Mouse (Mus musculus) WW6 (cell line): ENCODE measurements around the gene Tmem45a2.
"Not testable (repeated sequence)": the region's sequence is repeated elsewhere in the genome, so short reads cannot be mapped to it uniquely, and the experiment has no call there.

ENCODE experiments used
- DNase-seq: peaks from one replicate; pipeline ENCODE4 v3.0.0-alpha.2; 2013; ENCODE audit warnings: low read depth, low spot score

The Tmem45a2 gene

DNA sequence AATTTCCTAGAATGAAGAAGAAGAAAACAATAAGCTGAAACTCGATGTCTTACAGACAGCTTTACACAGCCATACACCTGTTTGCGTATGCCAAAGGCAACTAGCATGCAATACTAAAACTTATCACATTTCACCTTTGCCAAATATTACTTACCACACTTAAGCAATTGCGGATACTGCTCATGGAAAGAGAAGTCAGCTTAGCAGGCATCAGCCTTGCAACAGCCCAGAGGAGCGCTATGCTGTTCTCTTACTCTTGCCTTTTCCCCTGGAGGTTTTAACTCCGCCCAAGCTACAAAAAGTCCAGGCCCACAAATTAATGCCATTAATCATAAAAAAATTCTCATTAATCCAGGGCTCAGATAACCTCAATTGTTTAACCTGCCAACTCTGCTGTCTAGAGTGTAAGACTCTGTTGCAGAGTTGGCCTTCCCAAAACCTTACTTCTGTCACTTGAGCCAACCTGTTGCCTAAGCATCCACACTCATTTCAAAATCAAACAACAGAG is at the start of gene Tmem45a2:
Tmem45a2 (minus strand) TSS at position 241 of the 508 bp plus-strand sequence.
- DNase-seq, result no peak

DNA sequence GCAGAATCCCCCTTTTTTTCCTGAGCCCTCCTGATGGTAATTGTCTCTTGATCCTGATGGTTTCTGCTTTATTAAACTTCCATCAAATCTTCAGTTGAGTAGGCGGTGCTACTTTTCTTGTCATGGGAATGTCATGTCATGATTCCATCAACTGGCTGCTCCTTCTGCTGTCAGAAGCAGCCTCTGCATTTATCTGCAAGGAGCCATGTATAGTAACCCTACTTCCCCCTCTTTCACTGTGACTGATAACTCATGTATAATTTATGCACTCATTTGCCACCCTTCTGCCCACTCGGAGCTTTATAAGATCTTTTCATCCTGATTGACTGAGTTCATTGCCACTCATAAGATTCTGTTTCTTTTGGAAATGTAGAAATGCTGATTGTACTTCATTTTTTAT is 46.4 kb upstream of the Tmem45a2 start:
- no peak for DNase-seq

DNA sequence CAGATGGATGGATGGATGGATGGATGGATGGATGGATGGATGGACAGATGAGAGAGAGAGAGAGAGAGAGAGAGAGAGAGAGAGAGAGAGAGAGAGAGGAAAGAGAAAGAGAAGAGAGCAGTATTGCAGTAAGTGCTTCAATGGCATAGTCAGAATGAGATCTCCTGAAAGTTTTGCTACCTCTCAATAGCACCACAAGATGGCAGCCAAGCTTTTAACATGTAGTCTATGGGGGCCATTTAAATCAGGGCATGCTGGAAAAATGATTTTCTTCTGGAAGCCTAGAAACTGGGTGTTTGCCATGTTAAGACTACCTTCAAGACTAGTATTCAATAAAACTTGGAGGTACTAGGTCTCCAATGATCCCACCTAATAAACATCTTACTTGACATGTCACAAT is 44.9 kb upstream of the Tmem45a2 start:
- no peak for DNase-seq

DNA sequence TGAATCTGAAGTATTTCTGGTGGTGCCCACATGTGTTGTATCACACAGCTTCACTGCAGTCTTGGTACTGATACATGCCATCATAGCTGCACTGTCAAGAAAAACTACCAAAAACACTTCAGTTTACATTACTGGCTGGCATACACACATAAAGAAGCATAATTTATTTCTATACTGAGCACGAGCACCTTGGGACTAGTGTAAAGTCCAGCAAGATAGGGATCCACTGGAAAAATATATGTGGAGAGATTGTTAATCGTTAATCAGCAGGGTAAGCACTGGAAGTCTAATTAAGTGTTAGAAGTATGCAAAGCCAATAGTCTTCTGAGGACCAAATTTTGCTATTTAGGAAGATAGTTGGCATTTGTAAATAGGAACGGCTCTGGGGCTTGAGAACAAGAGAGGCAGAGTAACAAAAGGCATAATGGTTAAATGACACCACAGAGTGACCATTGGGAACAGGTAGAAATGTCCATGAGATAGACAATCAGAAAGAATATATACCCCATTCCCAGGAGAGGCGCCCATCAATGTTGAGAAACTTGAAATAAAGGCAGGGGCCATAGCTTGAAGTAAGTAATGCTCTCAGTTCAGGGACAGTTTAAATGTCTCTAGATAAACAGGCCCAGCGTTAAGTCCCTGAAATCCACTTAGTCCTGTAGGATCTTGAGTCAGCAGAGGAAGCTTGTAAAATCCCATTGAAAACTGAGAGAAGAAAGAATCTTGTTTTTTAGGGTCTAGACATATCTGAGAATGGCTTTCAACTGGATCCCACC is 35.2 kb upstream of the Tmem45a2 start:
- no peak for DNase-seq

DNA sequence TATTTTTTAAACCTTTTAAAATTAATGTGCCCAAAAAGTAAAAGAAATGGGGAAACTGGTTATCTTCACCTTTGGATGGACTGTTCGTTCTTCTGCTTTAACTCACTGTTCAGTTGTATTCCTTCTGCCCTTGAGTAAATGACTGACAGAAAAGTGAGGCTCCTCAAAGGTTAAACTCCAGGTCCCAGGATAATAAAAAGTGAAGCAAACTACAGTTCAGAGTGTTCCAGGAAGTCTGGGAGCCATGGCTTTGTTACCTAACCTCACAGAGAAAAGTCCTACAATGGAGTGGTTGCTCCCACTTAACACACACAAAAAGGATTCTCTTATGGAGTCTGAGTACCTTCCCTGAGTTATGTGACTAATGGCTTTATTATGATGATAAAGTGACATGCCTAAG is 30.0 kb upstream of the Tmem45a2 start:
- no peak for DNase-seq

DNA sequence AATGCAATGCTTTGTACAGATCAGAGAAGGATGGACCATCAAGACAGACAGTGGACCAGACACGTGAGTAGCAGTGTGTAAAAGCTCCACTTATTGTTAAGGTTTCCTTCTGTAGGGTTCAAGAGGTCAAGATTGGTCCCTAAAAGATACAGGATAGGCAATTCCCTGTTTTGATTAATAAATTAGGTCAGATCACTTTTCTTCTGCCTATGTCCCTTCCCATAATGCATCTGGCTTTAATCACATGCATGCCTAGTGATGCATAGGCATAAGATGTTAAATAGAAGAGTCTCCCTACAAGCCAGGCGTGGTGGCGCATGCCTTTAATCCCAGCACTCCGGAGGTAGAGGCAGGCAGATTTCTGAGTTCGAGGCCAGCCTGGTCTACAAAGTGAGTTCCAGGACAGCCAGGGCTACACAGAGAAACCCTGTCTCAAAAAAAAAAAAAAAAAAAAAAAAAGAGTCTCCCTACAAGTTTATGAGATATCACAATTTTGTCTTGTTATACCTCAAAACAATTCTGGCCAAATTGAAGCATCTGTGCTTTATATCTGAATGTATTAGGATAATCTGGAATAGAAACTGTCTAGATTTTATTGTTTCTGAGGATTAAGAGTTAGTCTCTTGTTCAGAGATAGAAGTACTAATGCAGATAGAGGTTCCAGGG is 28.5 kb upstream of the Tmem45a2 start:
- DNase-seq, result no peak

DNA sequence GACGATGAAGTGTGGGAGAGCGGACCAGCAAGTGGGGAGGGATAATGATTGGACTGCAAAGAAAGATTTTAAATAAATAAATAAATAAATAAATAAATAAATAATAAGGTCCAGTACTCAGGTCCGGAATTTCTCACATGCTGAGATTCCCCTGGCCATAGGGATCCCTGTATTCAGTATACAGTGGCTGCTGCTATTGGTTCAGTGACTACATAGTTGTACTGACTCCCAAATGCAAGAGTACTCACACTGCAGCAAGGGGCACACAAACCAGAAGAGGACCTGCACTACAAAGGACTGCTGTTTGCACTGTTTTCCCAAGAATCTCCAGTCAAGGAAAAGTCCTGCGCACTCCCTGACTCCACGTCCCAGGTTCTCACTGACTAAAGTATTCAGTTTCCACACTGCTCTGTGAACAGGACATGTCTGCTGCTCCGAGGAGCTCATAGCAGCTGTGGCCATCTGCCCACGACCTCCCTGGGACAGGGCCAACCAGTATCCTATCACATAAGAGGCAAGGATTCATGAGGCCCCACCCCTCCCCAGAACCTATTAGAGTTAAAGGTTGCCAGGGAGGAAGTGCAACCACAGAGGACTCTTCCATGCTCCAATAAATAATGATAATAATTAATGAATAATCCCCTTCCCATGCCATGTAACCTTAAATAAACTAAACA is 27.4 kb upstream of the Tmem45a2 start:
- DNase-seq, result no peak

DNA sequence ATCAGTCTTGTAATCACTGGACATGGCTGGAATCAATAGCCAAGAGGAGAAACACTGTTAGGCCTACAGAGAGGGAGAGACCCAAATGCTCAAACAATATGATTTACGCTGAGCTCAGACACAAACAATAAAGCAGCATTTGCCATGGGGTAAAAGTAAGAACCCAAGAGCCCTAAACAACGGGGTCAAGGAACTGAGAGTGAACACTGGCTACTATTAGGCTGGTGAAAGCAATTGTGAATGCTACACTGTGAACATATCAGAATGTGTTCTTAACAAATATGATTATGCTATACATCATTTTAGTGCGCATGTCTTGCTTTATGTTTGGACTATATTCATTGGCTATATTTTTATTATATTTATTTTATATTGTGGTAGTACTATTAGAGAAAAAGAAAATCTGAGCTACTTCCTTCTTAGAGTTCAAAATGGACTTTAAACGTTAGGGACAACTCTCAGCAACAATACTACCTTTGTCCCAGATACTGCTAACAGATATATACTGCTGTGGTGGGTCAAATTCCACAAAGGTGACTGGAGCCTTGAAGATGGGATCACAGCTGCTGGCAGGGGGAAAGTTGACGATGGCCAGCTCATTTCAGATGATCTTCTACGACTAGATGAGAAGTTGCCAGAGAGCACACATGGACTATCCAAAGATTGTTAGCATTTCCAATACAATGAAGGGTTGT is 21.9 kb upstream of the Tmem45a2 start:
- no peak for DNase-seq

DNA sequence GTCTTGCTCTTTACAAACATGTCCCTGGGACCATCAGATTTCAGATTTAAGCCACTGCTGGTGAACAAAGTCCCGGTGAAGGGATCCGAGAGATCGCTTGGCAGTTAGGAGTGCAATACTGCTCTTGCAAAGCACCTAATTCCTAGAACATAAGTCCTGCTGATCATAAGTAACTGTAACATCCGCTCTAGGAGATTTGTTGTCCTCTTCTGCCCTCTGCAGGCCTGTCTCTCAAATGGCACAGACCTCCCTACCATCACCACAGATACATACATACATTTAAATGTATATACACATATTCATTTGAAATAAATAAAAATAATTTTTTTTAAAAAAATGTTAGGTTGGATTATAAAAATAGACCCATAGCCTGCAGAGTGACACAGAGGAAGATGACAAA is 21.3 kb upstream of the Tmem45a2 start:
- DNase-seq, result peak; percentile 11

DNA sequence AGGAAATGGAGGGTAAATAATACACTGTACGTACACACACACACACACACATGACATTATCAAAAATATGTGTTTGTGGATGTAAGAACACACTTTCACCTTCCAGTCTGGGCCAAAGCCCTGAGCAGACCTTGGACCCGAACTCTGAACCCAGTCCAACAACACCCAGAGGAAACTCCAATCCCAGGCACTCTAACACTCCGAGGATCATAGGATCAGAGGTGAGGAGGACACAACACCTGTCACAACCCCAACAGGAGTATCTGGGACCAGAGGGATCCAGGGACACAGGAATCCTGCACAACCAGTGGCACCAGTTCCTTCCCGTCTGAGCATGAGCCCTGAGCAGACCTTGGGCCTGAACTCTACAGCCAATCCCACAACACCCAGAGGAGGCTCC is 8.4 kb upstream of the Tmem45a2 start:
- DNase-seq, result no peak

DNA sequence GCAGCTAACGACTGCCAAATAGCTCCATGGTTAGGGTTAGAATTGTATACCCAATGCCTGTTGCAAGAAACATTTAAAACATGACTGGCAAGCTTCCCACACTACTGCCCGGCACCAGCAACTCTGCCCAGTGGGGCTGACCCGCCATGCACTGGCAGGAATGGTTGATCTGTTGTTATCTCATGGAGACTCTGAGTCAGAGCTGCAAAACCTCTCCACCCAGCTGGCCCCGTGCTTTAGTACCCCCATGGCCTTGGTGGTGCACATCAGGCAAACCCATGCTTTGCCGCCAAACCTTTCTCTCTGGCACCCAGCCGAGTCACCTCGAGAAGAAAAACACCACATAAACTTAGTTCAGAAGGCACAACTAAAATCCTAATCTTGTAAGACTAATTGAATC is 4.8 kb upstream of the Tmem45a2 start:
- no peak for DNase-seq

DNA sequence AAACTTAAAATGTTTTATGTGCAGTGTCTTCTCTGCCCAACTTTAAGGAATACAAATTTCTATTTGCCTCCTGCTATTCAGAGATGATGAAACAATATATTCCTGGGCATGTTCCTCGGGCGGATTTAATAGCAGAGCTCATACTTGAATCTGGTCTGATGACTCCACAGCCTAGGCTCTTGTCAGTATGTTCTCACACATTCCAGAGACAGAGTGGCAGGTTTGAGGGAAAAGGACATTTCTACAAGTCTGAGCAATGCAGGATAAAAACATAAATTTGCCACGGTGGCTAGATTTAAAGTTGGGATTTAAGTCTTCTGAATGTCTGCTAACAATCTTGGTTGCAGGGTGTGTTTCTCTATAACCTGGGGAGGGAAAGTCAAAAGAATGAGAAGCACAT is 9.1 kb downstream of the Tmem45a2 start:
- DNase-seq, result no peak

DNA sequence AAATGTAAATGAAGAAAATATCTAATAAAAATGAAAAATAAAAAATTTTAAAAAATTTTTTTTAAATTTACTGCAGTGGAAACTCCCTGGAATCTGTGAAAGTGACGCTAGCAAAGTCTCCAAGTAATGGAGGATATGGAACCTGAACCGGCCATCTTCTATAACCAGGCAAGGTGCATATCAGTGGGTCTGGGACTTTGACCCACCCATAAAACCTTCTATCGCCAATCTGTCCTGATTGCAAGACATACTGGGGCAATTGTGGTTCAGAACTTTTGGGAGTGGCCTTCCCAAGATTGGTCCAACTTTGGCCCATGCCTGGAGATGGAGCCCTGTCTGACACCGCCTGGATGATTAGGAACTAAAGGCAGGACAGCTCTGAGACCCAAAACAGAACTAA is 14.2 kb downstream of the Tmem45a2 start:
- no peak for DNase-seq

DNA sequence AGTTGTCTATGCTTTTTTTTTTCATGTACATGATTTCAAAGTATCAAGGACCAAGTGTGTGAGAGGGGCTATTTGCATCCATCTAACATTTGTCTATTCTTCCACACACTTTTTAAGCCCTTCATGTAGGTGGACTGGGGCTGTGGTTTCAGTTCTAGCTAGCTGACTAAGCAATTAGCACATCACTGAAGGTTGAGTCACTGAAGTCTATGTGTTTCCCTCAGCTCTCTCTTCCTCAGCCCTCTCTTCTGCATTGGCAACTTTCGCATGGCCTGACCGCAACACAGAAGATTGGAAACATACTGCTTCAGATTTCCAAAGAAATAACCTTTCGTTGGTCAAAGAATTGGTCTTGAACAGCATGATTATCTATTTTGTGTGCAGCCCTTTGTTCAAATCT is 21.2 kb downstream of the Tmem45a2 start:
- no peak for DNase-seq

DNA sequence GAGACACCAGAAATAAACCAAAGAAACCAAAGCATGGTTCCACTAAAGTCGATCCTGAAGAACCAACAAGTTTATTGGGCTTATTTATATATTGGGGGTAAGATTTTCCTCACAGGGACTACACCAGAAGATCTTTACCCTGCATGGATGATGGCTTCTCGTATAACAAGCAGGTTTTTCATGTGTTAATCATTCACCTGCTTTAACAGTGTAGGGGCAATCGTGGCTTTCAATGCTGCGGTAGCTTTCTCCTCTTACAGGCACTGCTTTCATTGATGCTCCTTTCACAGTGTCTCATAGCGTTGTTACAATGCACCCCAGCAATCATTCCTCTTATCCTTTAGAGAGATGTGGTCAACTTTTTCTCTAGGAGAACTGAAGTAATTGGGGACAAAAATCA is 32.6 kb downstream of the Tmem45a2 start:
- DNase-seq, result no peak

DNA sequence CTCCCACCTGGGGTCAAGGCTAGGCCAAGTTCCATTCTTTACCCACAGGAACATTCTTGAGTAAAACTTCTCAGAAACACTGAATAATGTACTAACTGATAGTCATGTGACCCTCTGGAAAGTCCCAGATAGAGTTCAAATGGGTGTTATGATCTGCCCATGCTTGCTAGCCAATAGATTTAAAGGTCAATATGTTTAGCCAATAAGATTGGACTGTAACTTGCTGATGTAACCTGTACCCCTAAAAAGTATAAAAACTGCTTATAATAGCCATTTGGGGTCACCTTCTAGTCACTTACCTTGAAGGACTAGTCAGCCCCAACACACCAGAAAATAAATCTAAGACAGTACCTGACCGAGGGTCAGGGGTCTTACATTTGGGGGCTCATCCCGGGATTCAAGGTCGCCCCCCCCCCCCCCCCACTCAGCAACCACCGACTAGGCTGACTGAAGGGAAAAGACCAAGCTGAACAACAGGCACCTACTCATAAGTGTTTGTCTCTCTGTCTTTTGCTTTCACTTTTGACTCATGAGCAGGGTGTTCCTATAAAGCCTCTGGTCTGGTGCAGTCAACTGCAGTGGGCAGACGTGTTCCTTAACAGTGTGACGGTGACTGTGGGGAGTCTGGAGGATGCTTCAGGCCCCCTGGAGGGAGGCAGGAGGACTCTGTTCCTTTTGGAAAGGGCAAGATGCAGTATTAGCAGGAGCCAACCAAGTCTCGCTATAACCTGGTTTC is 40.9 kb downstream of the Tmem45a2 start:
- no peak for DNase-seq

DNA sequence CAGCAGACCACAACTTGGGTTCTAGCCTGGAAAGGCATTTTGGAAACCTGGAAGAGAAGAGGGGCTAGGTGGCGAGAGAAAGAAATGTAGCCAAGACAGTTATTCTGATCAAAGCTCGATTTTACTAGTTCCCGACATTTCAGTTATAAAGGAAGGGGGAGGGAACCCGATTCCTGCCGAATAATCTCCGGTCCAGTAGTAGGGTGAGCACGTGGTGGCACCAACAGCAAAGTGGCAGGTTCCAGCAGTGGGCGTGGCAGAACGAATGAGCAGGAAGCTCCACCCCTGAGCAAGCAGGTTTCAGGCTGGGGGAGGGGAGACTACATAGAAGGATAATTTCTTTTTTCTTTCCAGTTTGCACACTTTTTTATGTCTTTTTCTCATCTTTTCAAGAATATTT is 72.9 kb downstream of the Tmem45a2 start:
- not testable (repeated sequence) for DNase-seq
